Mouse (Mus musculus) limb, embryonic 14.5 days (tissue): ENCODE measurements around the gene Blnk. TPM values are rescaled to one million over a fixed set of nuclear protein-coding genes. Genes with fewer than 3 reads are reported as not detected.

ENCODE experiments used
- ATAC-seq: fragments of 200-750 bp; cut with Nextera tagmentation; 2 replicates; pipeline ENCODE4 v1.8.0; 2017; ENCODE audit warnings: low read depth, moderate number of reproducible peaks, moderate TSS enrichment; ENCODE audit not compliant: low FRiP score
- DNase-seq: peaks from one replicate; pipeline ENCODE4 v3.0.0-alpha.2; 2015; ENCODE audit warnings: low spot score
- H3K27ac ChIP-seq: fragments of 300-500 bp; sonication (generic); replicated peaks from 2 replicates; pipeline ENCODE4 v1.5.1; 2014; ENCODE audit warnings: low read depth, mild to moderate bottlenecking, low read length, moderate library complexity, mixed read lengths
- H3K27me3 ChIP-seq: fragments of 300-500 bp; sonication (generic); 2 replicates; pipeline ENCODE4 v1.6.1; 2014; ENCODE audit warnings: low read length, mixed read lengths; ENCODE audit not compliant: control insufficient read depth, insufficient read depth
- H3K36me3 ChIP-seq: fragments of 300-500 bp; sonication (generic); 2 replicates; pipeline ENCODE4 v1.6.1; 2014; ENCODE audit warnings: mild to moderate bottlenecking, low read length, moderate library complexity, mixed read lengths; ENCODE audit not compliant: control insufficient read depth, insufficient read depth
- H3K4me1 ChIP-seq: fragments of 300-500 bp; sonication (generic); 2 replicates; pipeline ENCODE4 v1.6.1; 2014; ENCODE audit warnings: antibody characterized with exemption, low read length, mixed read lengths; ENCODE audit not compliant: control insufficient read depth, insufficient read depth
- H3K4me2 ChIP-seq: fragments of 300-500 bp; sonication (generic); replicated peaks from 2 replicates; pipeline ENCODE4 v1.6.1; 2014; ENCODE audit warnings: low read depth, mild to moderate bottlenecking, low read length, moderate library complexity; ENCODE audit not compliant: severe bottlenecking
- H3K4me3 ChIP-seq: fragments of 300-500 bp; sonication (generic); replicated peaks from 2 replicates; pipeline ENCODE4 v1.5.1; 2014; ENCODE audit warnings: low read length
- H3K9ac ChIP-seq: fragments of 300-500 bp; sonication (generic); 2 replicates; pipeline ENCODE4 v1.6.1; 2014; ENCODE audit warnings: mild to moderate bottlenecking, low read depth, low read length, moderate library complexity; ENCODE audit not compliant: severe bottlenecking
- H3K9me3 ChIP-seq: fragments of 300-500 bp; sonication (generic); 2 replicates; pipeline ENCODE4 v1.6.1; 2016; ENCODE audit warnings: low read length; ENCODE audit not compliant: control insufficient read depth
- POLR2A ChIP-seq: fragments of 200-500 bp; IDR thresholded peaks from 2 replicates; pipeline ENCODE4 v1.8.0; 2012; ENCODE audit warnings: inconsistent platforms, mild to moderate bottlenecking, moderate library complexity, borderline replicate concordance; ENCODE audit not compliant: insufficient read depth, insufficient read length; ENCODE audit errors: extremely low read depth
- WGBS: fragments of 180-500 bp; shearing (Covaris S2); extraction: QIAGEN DNeasy Blood & Tissue Kit; methylation state at CpG from one replicate; pipeline ENCODE4 v1.1.7; 2014; 5-methylcytosine and 5-hydroxymethylcytosine counted together
- polyA plus RNA-seq, 2 experiments: library from polyadenylated mRNA; depleted of rRNA in 1 of 2; stranded (reverse) in 1 of 2; unstranded in 1 of 2; fragments of >200 nt; fragmentation: Nextera tagmentation in 1 of 2; extraction: Ambion mirVana in 1 of 2; gene quantifications; 2 replicates each; pipeline versions ENCODE4 v1.2.1 to v1.2.3; 2012 to 2014

The Blnk gene
- polyA plus RNA-seq, 2 experiments = 0.72 to 1.6 TPM

- Histone ChIP-seq H3K4me1 (peaks cover 3% of the 10 kb centered on the region), H3K36me3 (no peaks in the 10 kb centered on the region), H3K27ac (no peak overlapping the region), H3K4me3 (no peak overlapping the region), H3K9me3 (no peaks in the 10 kb centered on the region), H3K9ac (no peak overlapping the region), H3K4me2 (no peak overlapping the region), H3K27me3 (no peaks in the 10 kb centered on the region)
- 37% methylated on average over 5 of the region's 5 CpGs for WGBS
- TF ChIP-seq POLR2A = no peak
- peak; percentile 34 for DNase-seq
- no peak for ATAC-seq
These were observed 17.3 kb upstream of the Blnk start for GRCm38 (mm10) chr19:41011676-41012075.

GRCm38 (mm10) chr19:41008674-41009395 lies 14.5 kb upstream of the Blnk start:
- no peak overlapping the region for H3K9ac ChIP-seq
- no peak overlapping the region for H3K4me3 ChIP-seq
- H3K36me3 ChIP-seq = no peaks in the 10 kb centered on the region
- H3K4me2 ChIP-seq = no peak overlapping the region
- DNase-seq (no peak), ATAC-seq (no peak)
- no peak for TF ChIP-seq POLR2A
- no peaks in the 10 kb centered on the region for H3K27me3 ChIP-seq
- H3K27ac ChIP-seq = no peak overlapping the region
- WGBS = 88% methylated on average over 5 of the region's 5 CpGs
- no peaks in the 10 kb centered on the region for H3K9me3 ChIP-seq
- no peaks in the 10 kb centered on the region for H3K4me1 ChIP-seq

DNA sequence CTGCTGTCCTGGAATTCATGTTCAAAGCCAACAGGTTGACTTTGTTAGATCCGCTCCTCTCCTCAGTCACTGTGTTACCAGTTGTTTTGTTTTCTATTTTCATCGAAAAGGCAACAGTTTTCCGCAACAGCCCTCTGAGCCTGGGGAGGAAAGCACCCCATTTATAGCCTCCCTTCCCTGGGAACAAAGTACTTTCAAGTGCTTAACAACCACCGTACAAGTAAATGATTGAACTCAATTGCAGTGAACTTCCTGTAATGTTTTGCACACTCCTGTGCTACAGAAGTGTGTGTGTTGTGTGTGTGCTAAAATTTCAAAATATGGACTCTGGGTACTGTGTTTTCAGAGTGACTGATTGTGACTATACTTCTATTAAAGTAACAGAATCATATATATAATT lies 13.4 kb upstream of the Blnk start:
- no peaks in the 10 kb centered on the region for H3K36me3 ChIP-seq
- no peak overlapping the region for H3K4me2 ChIP-seq
- 43% methylated on average over 4 of the region's 4 CpGs for WGBS
- H3K9ac ChIP-seq = no peak overlapping the region
- H3K27ac ChIP-seq = no peak overlapping the region
- no peak for TF ChIP-seq POLR2A
- no peaks in the 10 kb centered on the region for H3K27me3 ChIP-seq
- no peaks in the 10 kb centered on the region for H3K9me3 ChIP-seq
- ATAC-seq (no peak), DNase-seq (no peak)
- H3K4me3 ChIP-seq = no peak overlapping the region
- no peaks in the 10 kb centered on the region for H3K4me1 ChIP-seq

- WGBS = 35% methylated on average over 5 of the region's 6 CpGs
- no peaks in the 10 kb centered on the region for H3K27me3 ChIP-seq
- TF ChIP-seq POLR2A = no peak
- H3K36me3 ChIP-seq = no peaks in the 10 kb centered on the region
- H3K9ac ChIP-seq = no peak overlapping the region
- H3K4me2 ChIP-seq = no peak overlapping the region
- no peak overlapping the region for H3K27ac ChIP-seq
- no peak for ATAC-seq
- no peaks in the 10 kb centered on the region for H3K9me3 ChIP-seq
- no peak overlapping the region for H3K4me3 ChIP-seq
- H3K4me1 ChIP-seq = no peaks in the 10 kb centered on the region
- no peak for DNase-seq
These were observed 13.0 kb upstream of the Blnk start for GRCm38 (mm10) chr19:41007326-41007725.

DNA sequence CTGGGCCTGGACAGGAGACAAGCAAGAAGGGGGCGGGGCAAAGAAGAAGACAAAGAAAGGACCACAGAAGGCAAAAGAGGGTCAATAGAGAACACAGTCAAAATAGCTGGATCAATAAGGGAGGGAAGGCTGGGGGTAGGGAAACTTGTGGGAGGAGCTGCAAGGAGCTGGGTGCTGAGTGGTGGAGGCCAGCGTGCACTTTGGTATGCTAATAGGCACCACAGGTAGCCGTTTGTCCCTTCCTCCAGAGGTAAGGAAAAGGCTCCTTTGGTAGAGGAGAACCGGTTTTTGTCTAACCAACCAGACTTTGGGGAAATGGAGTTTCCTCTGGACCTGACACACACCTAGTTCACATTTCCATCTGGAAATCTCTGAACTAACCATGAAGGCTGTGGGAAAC lies 12.3 kb upstream of the Blnk start:
- H3K4me3 ChIP-seq = no peak overlapping the region
- no peaks in the 10 kb centered on the region for H3K36me3 ChIP-seq
- WGBS = 22% methylated on average over 4 of the region's 4 CpGs
- no peak overlapping the region for H3K27ac ChIP-seq
- ATAC-seq = no peak
- no peaks in the 10 kb centered on the region for H3K27me3 ChIP-seq
- no peaks in the 10 kb centered on the region for H3K4me1 ChIP-seq
- no peak overlapping the region for H3K4me2 ChIP-seq
- no peak for DNase-seq
- no peak overlapping the region for H3K9ac ChIP-seq
- no peaks in the 10 kb centered on the region for H3K9me3 ChIP-seq
- no peak for TF ChIP-seq POLR2A
